Mouse (Mus musculus) CD8-positive naive resting alpha-beta T cell, adult 2 months (primary cell): Measurements from ENCODE around the gene Usf3.

Experiments used
- DNase-seq, 2 experiments: peaks; one replicate each; pipeline ENCODE4 v3.0.0; 2022; ENCODE audit warnings: low read depth in 2 of 2, low spot score in 2 of 2

The Usf3 gene

DNA sequence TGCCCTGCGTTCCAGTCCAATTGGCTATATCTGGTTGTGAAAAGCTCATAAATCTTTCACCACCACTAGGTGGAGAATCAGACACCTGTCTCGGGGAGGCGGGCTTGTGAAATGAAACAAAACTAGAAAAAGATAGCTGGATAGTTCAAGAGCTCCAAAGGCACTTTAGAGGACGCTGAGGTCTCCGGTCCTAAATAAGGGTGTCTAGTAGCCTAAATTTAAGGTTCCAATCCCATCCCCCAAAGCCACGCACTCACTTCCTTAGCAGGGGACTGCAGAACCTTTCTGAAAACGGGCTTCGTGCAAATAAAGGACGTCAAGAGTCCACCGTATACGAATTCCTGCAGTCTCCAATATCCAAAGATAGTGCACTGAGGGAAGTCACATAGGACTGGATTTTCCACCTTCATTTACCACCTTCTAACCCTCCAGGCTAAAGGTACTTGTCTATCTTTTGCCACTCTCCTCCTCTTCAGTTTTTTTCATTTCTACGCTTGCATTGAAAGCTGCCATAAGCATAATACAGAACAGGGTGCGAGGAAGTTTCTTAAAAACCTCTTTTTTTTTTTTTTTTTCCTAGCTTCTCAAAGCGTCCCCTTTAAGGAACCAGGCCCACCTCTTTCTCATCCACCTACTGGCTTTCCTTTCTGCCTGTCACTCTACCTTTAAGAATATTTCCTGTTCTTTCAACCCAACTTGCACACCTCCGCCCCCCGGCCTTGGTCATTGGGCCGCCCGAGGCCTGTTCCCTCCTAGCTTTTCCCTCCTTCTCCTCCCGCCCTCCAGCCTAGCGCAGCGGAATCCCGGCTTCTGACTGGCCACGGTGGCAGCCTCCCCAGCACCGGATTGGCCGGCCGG is 520 bp upstream of the Usf3 start:
- DNase-seq: peak; percentile 97 to 98

DNA sequence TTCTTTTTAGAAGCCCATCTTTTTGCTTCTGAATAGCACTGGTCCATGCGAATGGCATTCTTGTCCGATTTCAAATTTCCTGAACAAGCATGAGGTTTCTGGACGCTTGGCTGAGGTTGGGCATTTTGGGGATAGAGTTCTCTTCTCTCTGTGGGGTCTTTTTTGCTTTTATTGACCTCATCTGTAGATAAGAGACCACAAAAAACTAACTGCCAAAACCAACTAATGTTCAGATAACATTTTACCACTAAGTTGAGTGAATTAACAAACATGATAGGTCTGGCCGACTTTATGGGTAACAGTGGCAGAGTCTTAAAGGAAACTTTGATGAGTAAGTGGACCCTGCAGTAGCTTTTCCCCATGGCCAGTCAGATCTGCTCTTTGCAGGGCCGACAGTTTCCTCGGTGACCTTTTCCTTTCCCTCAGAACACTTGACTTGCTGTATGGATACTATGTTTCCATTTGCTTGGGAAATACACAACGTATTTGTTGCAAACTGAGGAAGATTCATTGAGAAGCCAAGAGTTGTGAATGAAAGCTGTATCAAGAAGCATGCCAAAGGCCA is 1.0 kb downstream of the Usf3 start:
- DNase-seq: no peak

DNA sequence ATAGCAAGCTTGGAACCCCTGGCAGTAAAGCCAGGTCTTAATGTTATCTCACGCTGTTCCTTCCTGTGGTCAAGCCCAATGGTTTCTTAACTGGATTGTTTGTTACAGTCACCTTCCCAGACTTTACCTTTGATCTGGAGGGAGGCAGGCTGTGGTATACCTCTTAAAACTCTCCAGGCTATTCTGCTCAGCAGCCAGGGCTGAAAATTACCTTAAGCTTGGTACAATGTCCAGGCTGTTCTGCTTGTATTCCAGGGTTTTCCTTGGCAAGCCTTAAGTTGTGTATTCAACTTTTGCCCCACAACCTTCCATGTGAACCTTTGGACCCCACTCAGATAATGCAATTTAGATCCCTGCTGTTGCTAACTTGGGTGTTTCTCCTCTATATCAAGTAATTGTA is 2.0 kb downstream of the Usf3 start:
- DNase-seq: no peak

DNA sequence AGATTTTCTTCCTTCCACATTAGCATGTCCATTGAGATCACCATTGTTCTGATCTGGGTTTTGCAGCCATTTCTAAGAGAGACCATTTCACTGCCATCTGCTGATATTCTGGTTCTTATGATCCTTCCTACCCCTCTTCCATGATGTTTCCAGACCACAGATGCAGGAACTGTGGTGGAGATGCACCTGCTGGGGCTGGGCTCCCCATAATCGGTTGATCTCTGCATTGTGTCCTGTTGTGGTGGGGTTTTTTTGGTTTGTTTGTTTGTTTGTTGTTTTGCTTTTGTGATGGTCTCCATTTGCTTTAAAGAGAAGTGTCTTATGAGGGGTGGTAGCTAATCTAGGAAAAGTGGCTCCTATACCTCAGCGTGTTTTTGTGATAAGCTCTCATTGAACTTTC is 3.5 kb downstream of the Usf3 start:
- DNase-seq: no peak

DNA sequence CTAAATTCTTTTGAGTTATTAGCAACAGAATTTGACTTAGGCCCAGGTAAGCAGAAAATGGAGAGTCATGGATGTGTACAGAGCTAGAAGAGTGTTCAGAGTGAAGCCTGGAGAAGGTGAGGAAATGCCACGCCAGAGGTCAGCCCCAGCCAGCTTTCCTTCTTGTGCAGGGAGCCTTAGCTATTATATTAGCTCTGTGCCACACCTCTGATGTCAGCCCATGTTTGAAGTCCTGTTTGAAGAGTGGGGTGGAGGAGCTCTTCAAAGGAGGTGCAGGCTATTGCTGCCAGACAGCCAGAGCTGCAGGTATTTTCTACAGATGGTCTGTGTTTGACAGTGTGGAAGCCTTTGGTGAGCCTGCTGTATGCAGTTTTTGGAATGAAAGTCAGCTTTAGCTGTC is 5.5 kb downstream of the Usf3 start:
- DNase-seq: no peak

DNA sequence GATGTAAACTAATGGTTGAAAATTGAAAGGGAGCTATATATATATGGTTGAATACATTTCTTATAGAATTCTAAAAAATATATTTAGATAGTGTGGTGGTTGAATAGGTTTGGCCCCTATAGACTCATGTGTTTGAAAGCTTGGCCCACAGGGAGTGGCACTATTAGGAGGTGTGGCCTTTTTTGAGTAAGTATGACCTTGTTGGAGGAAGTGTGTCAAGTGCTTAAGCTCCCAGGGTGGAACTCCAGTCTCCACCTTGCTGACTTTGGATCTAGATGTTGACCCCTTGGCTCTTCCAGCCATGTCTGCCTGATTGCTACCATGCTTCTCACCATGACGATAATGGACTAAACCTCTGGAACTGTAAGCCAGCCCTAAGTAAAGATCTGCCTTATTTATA is 9.6 kb downstream of the Usf3 start:
- DNase-seq: no peak

DNA sequence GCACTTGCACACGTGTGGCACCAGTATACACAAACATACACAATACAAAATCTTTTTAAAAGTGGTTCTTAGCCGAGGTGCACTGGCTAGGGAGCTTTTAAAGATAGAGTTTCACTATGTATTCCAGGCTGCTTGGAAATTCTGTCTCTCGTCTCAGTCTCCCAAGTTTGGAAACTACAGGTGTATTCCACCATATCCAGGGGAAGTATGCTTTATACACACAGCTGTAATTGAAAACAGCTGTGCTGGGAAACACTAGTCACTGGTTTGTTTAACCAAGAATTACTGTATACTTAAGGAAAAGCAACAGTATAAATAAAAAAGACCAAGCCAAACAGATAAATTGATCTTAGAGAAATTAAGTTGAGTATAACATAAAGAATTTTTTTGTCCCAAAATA is 11.7 kb downstream of the Usf3 start:
- DNase-seq: no peak

DNA sequence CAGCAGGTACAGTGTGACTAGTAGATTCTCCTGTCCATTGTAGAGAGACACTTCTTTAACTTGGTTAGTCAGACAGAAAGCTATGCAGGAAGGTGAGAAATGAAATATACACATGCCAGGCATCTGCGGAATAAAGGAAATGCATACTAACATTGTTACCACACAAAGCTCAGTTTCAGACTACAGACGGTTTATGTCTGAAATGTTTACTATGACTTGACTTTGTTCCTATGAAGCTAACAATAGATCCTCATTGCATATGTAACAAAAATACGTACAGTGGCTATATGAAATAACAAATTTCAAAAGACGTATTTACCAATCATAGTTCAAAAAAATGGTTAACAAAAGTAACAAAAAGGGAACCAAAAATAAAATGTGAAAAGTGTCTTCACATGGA is 14.1 kb downstream of the Usf3 start:
- DNase-seq: no peak

DNA sequence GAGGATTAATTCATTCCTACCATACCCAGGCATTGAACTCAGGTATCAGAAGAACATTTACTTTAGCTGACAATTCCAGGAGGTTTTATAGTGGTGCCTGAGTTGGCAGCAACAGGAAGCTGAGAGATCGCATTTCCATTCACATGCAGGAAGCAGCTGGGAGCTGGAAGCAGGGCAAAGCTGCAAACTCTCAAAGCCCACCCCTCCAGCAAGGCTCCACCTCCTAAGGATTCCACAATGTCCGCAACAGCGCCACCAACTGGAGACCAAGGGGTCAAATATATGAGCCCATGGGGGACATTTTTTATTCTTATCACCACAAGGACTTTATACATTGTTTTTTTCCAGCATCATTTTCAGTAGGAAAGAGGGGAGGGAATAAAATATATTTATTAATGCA is 15.7 kb downstream of the Usf3 start:
- no peak for DNase-seq

DNA sequence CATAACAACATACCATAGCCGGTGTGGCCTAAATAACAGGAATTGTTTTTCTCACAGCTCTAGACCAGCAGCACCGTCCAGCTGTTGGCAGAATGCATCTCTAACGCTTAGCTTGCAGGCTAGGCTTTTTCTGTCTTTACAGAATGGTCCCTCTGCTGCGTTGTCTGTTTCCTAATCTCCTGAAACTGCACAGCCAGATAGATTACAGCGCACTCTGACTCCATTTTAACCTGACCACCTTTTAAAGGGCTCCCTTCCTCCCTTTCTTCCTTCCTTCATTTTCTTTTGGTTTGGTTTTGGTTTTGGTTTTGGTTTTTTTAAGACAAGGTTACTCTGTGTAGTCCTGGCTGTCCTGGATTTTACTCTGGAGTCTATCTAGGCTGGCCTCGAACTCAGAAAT is 17.0 kb downstream of the Usf3 start:
- no peak for DNase-seq

DNA sequence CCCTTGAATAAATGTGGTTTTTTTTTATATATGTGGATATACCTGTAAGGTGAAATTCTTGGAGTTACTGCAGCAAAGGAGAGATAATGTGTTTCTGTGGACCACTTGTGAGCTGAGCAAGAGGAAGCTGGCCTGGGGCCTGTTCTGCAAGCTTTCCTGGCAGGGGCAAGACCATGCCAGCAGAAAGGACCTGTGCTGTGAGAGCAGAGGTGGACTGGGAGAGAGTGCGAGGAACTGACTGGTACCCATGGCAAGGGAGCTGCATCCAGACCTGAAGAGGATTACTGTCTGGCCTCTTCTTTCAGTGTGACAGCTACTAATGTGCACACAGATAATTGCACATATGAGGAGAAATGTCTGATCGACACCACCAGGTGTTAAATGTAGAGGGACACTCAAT is 17.9 kb downstream of the Usf3 start:
- no peak for DNase-seq

DNA sequence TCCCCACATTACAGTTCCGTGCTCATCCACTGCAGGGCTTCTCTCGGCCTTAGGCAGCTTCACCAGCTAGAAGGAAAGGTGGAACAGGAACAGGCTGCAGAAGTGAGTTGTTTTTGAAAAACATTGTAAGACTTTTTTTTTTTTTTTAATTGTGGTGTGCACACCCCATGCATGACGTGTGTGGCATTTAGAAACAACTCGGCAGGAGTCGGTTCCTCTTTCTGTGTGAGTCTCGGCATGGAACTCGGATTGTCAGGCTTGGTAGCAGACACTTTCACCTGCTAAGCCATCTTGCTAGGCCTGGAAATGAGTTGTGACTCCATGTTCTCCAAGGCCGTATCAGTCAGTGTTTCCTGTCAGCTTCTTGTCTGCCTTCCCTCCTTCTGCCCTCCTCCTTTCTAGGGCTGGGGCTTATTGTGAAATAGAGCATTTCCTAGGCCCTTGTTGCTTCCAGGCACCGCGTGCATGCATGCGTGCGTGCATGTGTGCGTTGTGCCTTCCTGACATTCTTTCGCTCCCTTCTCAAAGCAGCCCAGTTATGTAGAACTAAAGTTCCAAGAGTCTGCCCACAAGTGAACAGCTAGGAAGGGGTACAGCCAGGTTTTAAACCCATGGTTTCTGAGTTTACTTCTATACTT is 26.1 kb downstream of the Usf3 start:
- DNase-seq: no peak

DNA sequence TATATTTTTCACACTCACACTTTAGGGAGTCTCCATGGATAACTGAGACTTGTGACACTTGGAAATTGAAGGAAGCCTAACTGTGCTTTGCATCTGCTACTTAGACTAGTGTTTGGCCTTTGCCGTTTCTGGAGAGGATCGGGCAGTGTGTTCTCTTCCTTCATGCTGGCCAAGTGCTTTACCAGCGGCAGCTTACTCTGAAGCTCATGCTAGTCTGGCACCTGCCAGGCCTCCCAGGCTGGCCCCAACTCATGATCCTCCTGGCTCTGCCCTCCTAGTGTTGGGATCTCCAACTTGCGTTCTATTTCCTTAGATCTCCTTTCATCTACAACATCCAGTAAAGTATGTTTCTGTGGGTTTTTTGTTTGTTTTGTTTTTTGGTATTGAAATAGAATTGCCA is 27.1 kb downstream of the Usf3 start:
- DNase-seq: no peak

DNA sequence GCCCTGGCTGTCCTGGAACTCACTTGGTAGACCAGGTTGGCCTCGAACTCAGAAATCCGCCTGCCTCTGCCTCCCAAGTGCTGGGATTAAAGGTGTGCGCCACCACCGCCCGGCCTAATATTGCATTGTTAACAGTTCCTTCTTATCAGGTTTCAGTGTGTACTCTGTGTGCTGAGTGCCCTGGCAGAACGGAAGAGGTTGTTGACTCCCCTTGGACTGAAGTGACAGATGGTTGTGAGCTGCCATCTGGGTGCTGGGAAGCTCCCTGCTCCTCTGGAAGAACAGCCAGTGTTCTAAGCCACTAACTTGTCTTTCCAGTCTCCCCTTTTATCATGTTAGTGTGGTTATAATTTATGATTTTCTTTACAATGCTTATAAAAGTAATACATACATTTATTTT is 31.3 kb downstream of the Usf3 start:
- no peak for DNase-seq

DNA sequence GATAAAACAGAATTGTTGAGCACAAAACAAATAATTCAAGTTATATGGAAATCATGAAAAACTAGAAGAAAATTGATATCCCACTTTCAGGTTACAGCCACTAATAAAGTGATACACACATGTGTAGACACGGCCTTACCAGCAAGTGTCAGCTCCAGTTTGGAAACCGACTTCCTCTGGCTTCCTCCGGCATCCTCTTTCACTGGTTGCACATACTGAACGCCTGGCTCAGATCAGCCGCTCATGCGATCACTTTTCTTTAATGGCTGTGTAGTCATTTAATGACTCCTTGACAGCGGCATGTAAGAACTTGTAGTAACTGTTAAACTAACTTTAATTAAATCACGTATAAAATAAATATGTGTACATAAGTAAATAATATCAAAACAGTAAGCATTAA is 32.9 kb downstream of the Usf3 start:
- no peak for DNase-seq

DNA sequence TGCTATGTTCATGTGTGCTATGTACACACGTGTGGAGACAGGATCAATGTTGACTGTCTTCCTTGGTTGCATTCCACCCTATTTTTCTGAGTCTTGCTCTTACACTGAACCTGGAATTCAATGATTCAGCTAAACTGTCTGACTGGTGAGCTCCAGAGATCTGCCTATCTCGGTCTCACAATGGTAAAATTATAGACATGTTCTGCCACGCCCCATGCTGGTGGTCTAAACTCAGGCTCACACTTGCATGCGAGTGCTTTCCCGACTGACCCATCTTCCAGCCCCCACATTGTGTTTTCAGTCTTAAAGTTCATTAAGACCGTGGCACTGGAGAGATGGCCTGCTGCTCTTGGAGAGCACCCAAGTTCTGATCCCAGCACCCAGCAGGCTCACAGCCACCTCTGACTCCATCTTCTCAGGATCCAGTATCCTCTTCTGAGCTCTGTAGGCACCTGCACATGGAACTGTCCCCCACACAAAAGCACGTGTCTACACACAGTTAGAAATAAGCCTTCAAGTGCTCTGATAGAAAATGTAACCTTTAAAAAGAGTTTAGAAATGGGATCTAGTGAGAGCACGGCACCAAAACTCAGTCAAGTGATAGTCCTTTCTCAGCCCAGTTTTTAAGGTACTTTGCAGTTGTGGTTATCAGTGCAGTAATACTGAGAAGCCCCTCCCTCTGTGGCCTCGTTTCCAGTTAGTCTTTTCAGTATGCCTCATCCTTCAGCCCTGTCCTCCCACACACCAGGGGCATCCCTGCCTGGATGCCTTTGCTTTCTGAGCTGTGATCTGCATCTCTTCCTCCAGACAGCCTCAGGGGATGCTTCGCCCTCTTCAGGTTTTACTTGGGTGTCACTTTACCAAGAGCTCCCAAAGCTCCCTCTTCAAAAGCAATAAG is 37.4 kb downstream of the Usf3 start:
- DNase-seq: no peak

DNA sequence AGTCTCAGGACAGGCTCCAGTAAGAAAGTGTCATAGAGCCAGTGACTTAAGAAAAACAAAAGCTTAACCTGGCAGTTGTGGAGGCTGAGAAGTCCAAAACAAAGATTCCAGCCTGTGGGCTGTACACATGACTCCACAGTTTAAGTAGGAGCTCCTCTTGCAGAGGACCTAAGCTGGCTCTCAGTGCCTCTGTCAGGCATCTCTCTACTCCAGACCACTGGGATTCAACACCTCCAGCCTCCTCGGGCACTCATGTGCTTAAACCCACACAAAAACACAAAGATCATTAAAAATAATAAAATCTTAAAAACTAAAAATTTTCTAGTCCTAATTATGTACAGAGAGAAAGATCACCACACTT is 38.0 kb downstream of the Usf3 start:
- DNase-seq: no peak

DNA sequence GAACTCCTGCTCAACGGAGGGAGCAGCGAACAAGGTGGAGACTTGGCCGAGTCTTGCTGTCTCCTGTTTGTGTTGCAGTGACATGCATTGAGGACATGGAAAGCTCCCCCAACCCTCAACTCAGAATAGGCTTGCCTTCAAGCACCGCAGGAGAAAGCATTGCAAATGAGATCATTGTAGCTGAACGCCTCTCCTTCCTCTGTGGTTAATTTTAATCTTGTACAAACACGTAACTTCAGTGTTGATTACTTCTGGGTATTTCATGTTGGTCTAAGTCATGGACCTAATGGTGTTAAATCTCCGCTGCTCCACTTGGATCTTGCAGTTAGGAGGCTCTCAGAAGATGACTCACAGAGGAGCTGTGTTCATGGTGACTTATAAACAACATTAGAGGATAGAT is 39.7 kb downstream of the Usf3 start:
- DNase-seq: no peak

DNA sequence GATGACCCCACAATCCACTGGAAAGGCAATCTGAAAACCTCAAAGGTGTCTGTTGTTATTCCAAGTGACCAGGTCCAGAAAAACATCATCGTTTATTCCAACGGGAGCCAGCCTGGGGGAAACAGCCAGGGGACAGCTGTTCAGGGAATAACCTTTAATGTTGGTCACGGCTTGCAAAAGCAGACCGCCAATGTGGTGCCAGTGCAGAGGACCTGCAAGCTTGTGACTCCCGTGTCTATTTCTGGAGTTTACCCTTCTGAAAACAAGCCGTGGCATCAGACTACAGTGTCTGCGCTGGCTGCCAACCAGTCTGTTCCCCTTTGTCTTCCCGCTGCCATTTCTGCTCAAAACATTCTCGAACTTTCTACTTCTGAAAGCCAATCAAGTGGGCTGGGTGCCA is 42.5 kb downstream of the Usf3 start:
- DNase-seq: no peak

DNA sequence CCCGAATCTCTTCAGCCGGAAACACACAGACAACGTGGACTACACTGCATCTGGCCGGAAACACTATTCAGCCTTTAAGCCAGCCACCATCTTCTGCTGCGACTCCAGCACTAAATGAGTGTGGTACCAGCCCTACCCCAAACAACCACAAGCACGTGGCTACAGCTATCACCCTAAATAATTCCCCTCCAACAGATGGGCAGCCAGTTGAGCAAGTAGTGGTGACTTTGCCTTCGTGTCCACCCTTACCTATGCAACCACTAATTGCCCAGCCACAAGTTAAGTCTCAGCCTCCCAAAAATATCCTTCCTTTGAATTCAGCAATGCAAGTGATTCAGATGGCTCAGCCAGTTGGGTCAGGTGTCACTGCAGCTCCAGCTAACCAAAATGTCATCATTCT is 43.4 kb downstream of the Usf3 start:
- DNase-seq: no peak

DNA sequence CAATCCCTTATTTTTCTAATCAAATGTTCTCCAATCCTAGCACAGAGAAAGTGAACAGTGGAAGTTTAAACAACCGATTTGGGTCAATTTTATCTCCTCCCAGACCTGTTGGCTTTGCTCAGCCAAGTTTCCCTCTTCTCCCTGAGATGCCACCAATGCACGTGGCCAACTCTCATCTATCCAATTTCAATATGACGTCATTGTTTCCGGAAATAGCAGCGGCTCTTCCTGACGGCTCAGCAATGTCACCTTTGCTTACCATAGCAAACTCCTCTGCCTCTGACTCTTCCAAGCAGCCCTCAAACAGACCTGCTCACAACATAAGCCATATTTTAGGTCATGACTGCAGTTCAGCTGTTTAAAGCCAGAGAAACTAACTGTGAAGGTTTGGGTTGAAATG is 48.4 kb downstream of the Usf3 start:
- DNase-seq: no peak
